Mouse (Mus musculus) forebrain, embryonic 11.5 days (tissue): ENCODE data around the gene Rinl. TPM values are rescaled to one million over a fixed set of nuclear protein-coding genes. Genes with fewer than 3 reads are reported as not detected.

ENCODE experiments used
- ATAC-seq: fragments of 200-750 bp; cut with Nextera tagmentation; replicated peaks from 2 replicates; pipeline ENCODE4 v1.8.0; 2017; ENCODE audit warnings: moderate TSS enrichment; ENCODE audit not compliant: low FRiP score
- DNase-seq: peaks from one replicate; pipeline ENCODE4 v3.0.0-alpha.2; 2017; ENCODE audit warnings: low spot score
- H3K27ac ChIP-seq: fragments of 300-500 bp; sonication (generic); 2 replicates; pipeline ENCODE4 v1.5.1; 2014; ENCODE audit warnings: low read depth, low read length
- H3K27me3 ChIP-seq: fragments of 300-500 bp; sonication (generic); 2 replicates; pipeline ENCODE4 v1.6.1; 2014; ENCODE audit warnings: mild to moderate bottlenecking, low read length, mixed read lengths; ENCODE audit not compliant: control insufficient read depth, insufficient read depth
- H3K36me3 ChIP-seq: fragments of 300-500 bp; sonication (generic); 2 replicates; pipeline ENCODE4 v1.6.1; 2014; ENCODE audit warnings: mild to moderate bottlenecking, low read length, moderate library complexity, mixed read lengths; ENCODE audit not compliant: control insufficient read depth, insufficient read depth
- H3K4me1 ChIP-seq: fragments of 300-500 bp; sonication (generic); replicated peaks from 2 replicates; pipeline ENCODE4 v1.6.1; 2014; ENCODE audit warnings: low read length, mixed read lengths; ENCODE audit not compliant: control insufficient read depth, insufficient read depth
- H3K4me2 ChIP-seq: fragments of 300-500 bp; sonication (generic); 2 replicates; pipeline ENCODE4 v1.6.1; 2014; ENCODE audit warnings: low read depth, mild to moderate bottlenecking, low read length, moderate library complexity, mixed read lengths; ENCODE audit not compliant: severe bottlenecking
- H3K4me3 ChIP-seq: fragments of 300-500 bp; sonication (generic); 2 replicates; pipeline ENCODE4 v1.5.1; 2014; ENCODE audit warnings: low read depth, low read length
- H3K9ac ChIP-seq: fragments of 300-500 bp; sonication (generic); 2 replicates; pipeline ENCODE4 v1.6.1; 2014; ENCODE audit warnings: low read length
- H3K9me3 ChIP-seq: fragments of 300-500 bp; sonication (generic); 2 replicates; pipeline ENCODE4 v1.6.1; 2016; ENCODE audit warnings: low read length, mixed read lengths; ENCODE audit not compliant: control insufficient read depth
- WGBS: fragments of 180-500 bp; shearing (Covaris S2); extraction: QIAGEN DNeasy Blood & Tissue Kit; methylation state at CpG from one replicate; pipeline ENCODE4 v1.1.7; 2014; 5-methylcytosine and 5-hydroxymethylcytosine counted together
- polyA plus RNA-seq: library from polyadenylated mRNA; unstranded; fragments of >200 nt; fragmentation: Nextera tagmentation; extraction: Ambion mirVana; gene quantifications from 2 replicates; pipeline ENCODE4 v1.2.1, GENCODE M21; 2014

Gene Rinl
- polyA plus RNA-seq, 1 experiment from 2014 or later = 2.1 TPM

- DNase-seq (no peak), ATAC-seq (no peak)
- no peaks in the 10 kb centered on the region for H3K9me3 ChIP-seq
- H3K27ac ChIP-seq = no peak overlapping the region
- peaks cover 8% of the 10 kb centered on the region for H3K36me3 ChIP-seq
- no peaks in the 10 kb centered on the region for H3K27me3 ChIP-seq
- peaks cover 5% of the 10 kb centered on the region; the same call in 1 of the 2 replicates for H3K4me1 ChIP-seq
- WGBS = 97% methylated on average over 7 of the region's 7 CpGs
- no peak overlapping the region for H3K4me3 ChIP-seq
- no peak overlapping the region for H3K9ac ChIP-seq
- H3K4me2 ChIP-seq = no peak overlapping the region
These were observed 37.6 kb downstream of the Rinl start for GRCm38 (mm10) chr7:28826402-28826772.

- peaks cover 5% of the 10 kb centered on the region; the same call in 1 of the 2 replicates for H3K4me1 ChIP-seq
- no peaks in the 10 kb centered on the region for H3K27me3 ChIP-seq
- 73% methylated on average over 3 of the region's 3 CpGs for WGBS
- peaks cover 2% of the 10 kb centered on the region; the same call in 1 of the 2 replicates for H3K36me3 ChIP-seq
- no peaks in the 10 kb centered on the region for H3K9me3 ChIP-seq
- DNase-seq (no peak), ATAC-seq (no peak)
- no peak overlapping the region for H3K27ac ChIP-seq
- H3K4me2 ChIP-seq = no peak overlapping the region
- no peak overlapping the region for H3K9ac ChIP-seq
- H3K4me3 ChIP-seq = no peak overlapping the region
These were observed 38.6 kb downstream of the Rinl start for GRCm38 (mm10) chr7:28827338-28827737.

- Histone ChIP-seq H3K9ac (no peak overlapping the region), H3K4me1 (peaks cover 2% of the 10 kb centered on the region; the same call in 1 of the 2 replicates), H3K36me3 (no peaks in the 10 kb centered on the region), H3K27ac (no peak overlapping the region), H3K27me3 (no peaks in the 10 kb centered on the region), H3K4me3 (no peak overlapping the region), H3K9me3 (no peaks in the 10 kb centered on the region), H3K4me2 (no peak overlapping the region)
- WGBS = 99% methylated on average over 8 of the region's 8 CpGs
- DNase-seq (no peak), ATAC-seq (no peak)
These were observed 41.1 kb downstream of the Rinl start for GRCm38 (mm10) chr7:28829821-28830220.

- DNase-seq (no peak), ATAC-seq (no peak)
- H3K4me1 ChIP-seq = no peaks in the 10 kb centered on the region
- 94% methylated on average over 5 of the region's 5 CpGs for WGBS
- no peak overlapping the region for H3K9ac ChIP-seq
- no peaks in the 10 kb centered on the region for H3K9me3 ChIP-seq
- no peak overlapping the region for H3K4me3 ChIP-seq
- H3K27me3 ChIP-seq = no peaks in the 10 kb centered on the region
- no peak overlapping the region for H3K4me2 ChIP-seq
- H3K36me3 ChIP-seq = no peaks in the 10 kb centered on the region
- H3K27ac ChIP-seq = no peak overlapping the region
These were observed 42.2 kb downstream of the Rinl start for GRCm38 (mm10) chr7:28830981-28831380.

- 92% methylated on average over 17 of the region's 17 CpGs for WGBS
- Histone ChIP-seq H3K27ac (no peak overlapping the region), H3K9me3 (no peaks in the 10 kb centered on the region), H3K27me3 (no peaks in the 10 kb centered on the region), H3K4me3 (no peak overlapping the region), H3K36me3 (no peaks in the 10 kb centered on the region), H3K4me1 (no peaks in the 10 kb centered on the region), H3K4me2 (no peak overlapping the region), H3K9ac (no peak overlapping the region)
- DNase-seq (no peak), ATAC-seq (no peak)
These were observed 42.8 kb downstream of the Rinl start for GRCm38 (mm10) chr7:28831411-28832125.

- Histone ChIP-seq H3K4me3 (no peak overlapping the region), H3K27me3 (no peaks in the 10 kb centered on the region), H3K4me1 (no peaks in the 10 kb centered on the region), H3K4me2 (no peak overlapping the region), H3K9me3 (no peaks in the 10 kb centered on the region), H3K27ac (no peak overlapping the region), H3K9ac (no peak overlapping the region), H3K36me3 (no peaks in the 10 kb centered on the region)
- ATAC-seq (no peak), DNase-seq (no peak)
- 82% methylated on average over 6 of the region's 6 CpGs for WGBS
These were observed 43.4 kb downstream of the Rinl start for GRCm38 (mm10) chr7:28832137-28832536.

GRCm38 (mm10) chr7:28833723-28834347 is 45.1 kb downstream of the Rinl start, which contains the start of gene Lgals4:
Gene Lgals4, plus strand, starts transcription at chr7:28833854.
- no peak within 1 kb of the TSS for H3K9ac ChIP-seq
- H3K36me3 ChIP-seq = no peaks in the 10 kb centered on the region
- 81% methylated on average over 6 of the region's 6 CpGs for WGBS
- H3K4me2 ChIP-seq = no peak within 1 kb of the TSS
- DNase-seq = no peak
- H3K4me1 ChIP-seq = no peaks in the 10 kb centered on the region
- no peaks in the 10 kb centered on the region for H3K9me3 ChIP-seq
- H3K27me3 ChIP-seq = no peaks in the 10 kb centered on the region
- no peak within 1 kb of the TSS for H3K27ac ChIP-seq
- no peak for ATAC-seq
- no peak within 1 kb of the TSS for H3K4me3 ChIP-seq

GRCm38 (mm10) chr7:28836936-28837335 is 48.2 kb downstream of the Rinl start:
- Histone ChIP-seq H3K4me1 (no peaks in the 10 kb centered on the region), H3K36me3 (no peaks in the 10 kb centered on the region), H3K27ac (no peak overlapping the region), H3K9ac (no peak overlapping the region), H3K4me2 (no peak overlapping the region), H3K4me3 (no peak overlapping the region), H3K9me3 (no peaks in the 10 kb centered on the region), H3K27me3 (no peaks in the 10 kb centered on the region)
- ATAC-seq = no peak
- WGBS = 88% methylated on average over 5 of the region's 5 CpGs
- DNase-seq = no peak

- ATAC-seq = no peak
- Histone ChIP-seq H3K27me3 (no peaks in the 10 kb centered on the region), H3K9ac (no peak overlapping the region), H3K9me3 (no peaks in the 10 kb centered on the region), H3K36me3 (no peaks in the 10 kb centered on the region), H3K4me1 (no peaks in the 10 kb centered on the region), H3K4me2 (no peak overlapping the region), H3K27ac (no peak overlapping the region), H3K4me3 (no peak overlapping the region)
- DNase-seq = no peak
- 92% methylated on average over 9 of the region's 9 CpGs for WGBS
These were observed 49.6 kb downstream of the Rinl start for GRCm38 (mm10) chr7:28838331-28838730.
